Mouse (Mus musculus) liver, adult 2 months (tissue): ENCODE results near the gene 4930562C15Rik.

Experiments used
- CTCF ChIP-seq: fragments of 200-500 bp; IDR thresholded peaks from 2 replicates; pipeline ENCODE4 v1.5.1; 2011; ENCODE audit warnings: low read depth, low read length, control low read depth
- POLR2A ChIP-seq: fragments of 200-500 bp; IDR thresholded peaks from 2 replicates; pipeline ENCODE4 v1.6.1; 2011; ENCODE audit warnings: low read length, control low read depth; ENCODE audit not compliant: insufficient read depth; ENCODE audit errors: extremely low read depth

DNA sequence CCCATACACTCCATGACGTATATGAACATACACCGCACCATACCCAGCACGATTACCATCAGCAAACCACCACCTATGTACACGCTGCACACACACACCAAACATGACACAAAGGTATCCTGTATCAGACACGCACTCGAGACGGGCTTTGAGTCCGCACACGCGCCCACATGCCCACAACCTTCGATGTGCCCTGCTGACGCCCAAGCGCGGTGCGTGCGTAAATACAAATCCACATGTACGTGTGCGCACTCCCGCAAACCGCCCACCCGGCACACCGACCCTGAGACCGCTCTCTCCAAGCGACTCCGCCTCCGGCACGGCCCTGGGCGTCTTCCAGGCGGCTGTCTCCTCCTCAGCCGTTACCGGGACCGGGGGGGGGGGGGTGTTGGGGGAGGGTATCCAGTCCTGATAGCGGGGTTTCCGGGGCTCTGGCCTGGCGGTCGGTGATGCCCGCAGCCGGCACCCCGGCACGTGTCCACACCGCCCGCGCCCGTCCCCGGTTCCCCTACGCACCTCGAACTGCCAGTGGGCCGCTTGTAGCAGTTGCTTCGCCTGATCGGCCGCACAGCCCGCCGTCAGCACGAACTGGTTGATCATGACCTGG is 44.0 kb downstream of the 4930562C15Rik start:
- TF ChIP-seq POLR2A (no peak), CTCF (no peak)
